Comparison of ENCODE assay signal across 8 mouse cellular contexts in the genomic region with DNA sequence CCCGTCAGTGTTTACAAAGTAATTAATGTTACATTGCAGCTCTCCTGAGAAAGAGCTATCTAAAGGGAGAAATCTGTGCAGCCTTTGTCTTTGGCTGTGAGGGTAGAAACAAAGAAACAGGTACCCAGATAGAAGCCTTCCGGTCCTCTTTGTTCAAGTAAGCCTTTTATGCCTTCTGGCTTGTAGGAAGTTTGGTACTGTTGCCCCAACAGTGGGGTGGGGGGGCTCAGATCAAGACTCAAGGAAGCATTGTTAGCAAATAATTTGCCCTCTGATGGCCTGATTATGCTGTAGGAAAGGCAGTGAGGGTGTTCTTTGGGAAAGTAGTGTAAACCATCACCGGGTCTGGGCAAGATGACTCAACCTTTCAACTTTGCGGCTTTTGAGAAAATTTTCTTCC. TPM values are rescaled to one million over a fixed set of nuclear protein-coding genes. Genes with fewer than 3 reads are reported as not detected.
DNase-seq lines count a peak whose midpoint lies in the region; ATAC-seq and TF ChIP-seq lines count a peak whose summit lies in the region.

No protein-coding gene starts in this region.

- peak overlapping the region; percentile 27; the same call in 1 of the 2 replicates for H3K27ac ChIP-seq in cerebellum, adult 2 months (ENCODE audit: insufficient read depth, low read length)
- 0 out of 2 replicates have a peak overlapping the region, but pooled peaks have one; percentile 88 for H3K27ac ChIP-seq in limb, embryonic 14.5 days (replicated peaks; ENCODE audit: low read depth, low read length)

- ATAC-seq in limb, embryonic 14.5 days (ENCODE audit: low FRiP score, low read depth): no peak

- H3K9ac ChIP-seq in limb, embryonic 14.5 days (ENCODE audit: low read depth, low read length, severe bottlenecking): peak overlapping the region; percentile 72

- 7% methylated on average over 4 of the region's 4 CpGs for WGBS in cerebellum, adult 2 months
- WGBS in limb, embryonic 14.5 days: 3% methylated on average over 4 of the region's 4 CpGs

- peak overlapping the region; percentile 84 for H3K4me2 ChIP-seq in limb, embryonic 14.5 days (replicated peaks; ENCODE audit: low read depth, low read length, severe bottlenecking)

- H3K4me1 ChIP-seq in cerebellum, adult 2 months (ENCODE audit: control insufficient read depth, insufficient read depth, low read length): peaks cover 28% of the 10 kb centered on the region
- peaks cover 35% of the 10 kb centered on the region for H3K4me1 ChIP-seq in limb, embryonic 14.5 days (ENCODE audit: control insufficient read depth, insufficient read depth, low read length)

- peaks cover 25% of the 10 kb centered on the region for H3K36me3 ChIP-seq in limb, embryonic 14.5 days (ENCODE audit: control insufficient read depth, insufficient read depth, low read length)

- peak overlapping the region; percentile 85 for H3K4me3 ChIP-seq in cerebellum, adult 2 months (replicated peaks; ENCODE audit: insufficient read depth, low read depth, low read length)
- H3K4me3 ChIP-seq in limb, embryonic 14.5 days (replicated peaks; ENCODE audit: low read length): peak overlapping the region; percentile 62

- H3K9me3 ChIP-seq in limb, embryonic 14.5 days (ENCODE audit: control insufficient read depth, low read length): no peaks in the 10 kb centered on the region

- TF ChIP-seq CTCF in cerebellum, adult 2 months (IDR thresholded peaks at IDR 0.05; ENCODE audit: borderline replicate concordance, insufficient read depth, low read depth, low read length): no peak

- peak in 1 of 2 experiments; percentile 27 for DNase-seq in cerebellum, adult 2 months
- no peak for DNase-seq in cerebellum, postnatal 4 days (ENCODE audit: low spot score in 2 of 2)
- DNase-seq in thymus, postnatal 25 days: peak; percentile 15
- no peak for DNase-seq in thymus, postnatal 36 days
- no peak for DNase-seq in limb, embryonic 14.5 days (ENCODE audit: low spot score)
- peak; percentile 41 for DNase-seq in thymus, postnatal 4 days
- no peak for DNase-seq in spleen, postnatal 14 days (ENCODE audit: low spot score in 2 of 2)
- DNase-seq in kidney, postnatal 10 days: no peak

- no peak for TF ChIP-seq POLR2A in cerebellum, adult 2 months (IDR thresholded peaks at IDR 0.05; ENCODE audit: borderline replicate concordance, insufficient read depth, low read length)
- no peak for TF ChIP-seq POLR2A in limb, embryonic 14.5 days (IDR thresholded peaks at IDR 0.05; ENCODE audit: borderline replicate concordance, extremely low read depth, insufficient read depth, insufficient read length)

- no peaks in the 10 kb centered on the region for H3K27me3 ChIP-seq in cerebellum, adult 2 months (ENCODE audit: control insufficient read depth, insufficient read depth, low read length)
- H3K27me3 ChIP-seq in limb, embryonic 14.5 days (ENCODE audit: control insufficient read depth, insufficient read depth, low read length): no peaks in the 10 kb centered on the region

RNA-seq across cellular contexts. Expression of a gene that starts 2.0 kb away (rescaled TPM):
- polyA plus RNA-seq in cerebellum, adult 2 months (2012; rRNA removed): 2,306 and 2,370 TPM in 2 replicates
- polyA plus RNA-seq in limb, embryonic 14.5 days (2012; rRNA removed): 826 and 988 TPM in 2 replicates
- polyA plus RNA-seq in limb, embryonic 14.5 days (2014; fragmentation: Nextera tagmentation; extraction: Ambion mirVana): 1,025 and 1,058 TPM in 2 replicates

RNA-seq across cellular contexts. Expression of a gene that starts 21.8 kb away (rescaled TPM):
- 2.6 and 3.0 TPM in 2 replicates for polyA plus RNA-seq in cerebellum, adult 2 months (2012; rRNA removed)
- 10.5 and 11.7 TPM in 2 replicates for polyA plus RNA-seq in limb, embryonic 14.5 days (2012; rRNA removed)
- polyA plus RNA-seq in limb, embryonic 14.5 days (2014; fragmentation: Nextera tagmentation; extraction: Ambion mirVana): 1.6 and 3.1 TPM in 2 replicates

RNA-seq across cellular contexts. Expression of a gene that starts 41.1 kb away (rescaled TPM):
- 174 and 176 TPM in 2 replicates for polyA plus RNA-seq in cerebellum, adult 2 months (2012; rRNA removed)
- 55.2 and 57.0 TPM in 2 replicates for polyA plus RNA-seq in limb, embryonic 14.5 days (2012; rRNA removed)
- polyA plus RNA-seq in limb, embryonic 14.5 days (2014; fragmentation: Nextera tagmentation; extraction: Ambion mirVana): 20.3 and 31.1 TPM in 2 replicates

Comparison
In these comparisons a context has a peak if more than half of its experiments do, and no peak if none do; other contexts are left out.
1. DNase-seq: peak in thymus, postnatal 25 days (single experiment) and thymus, postnatal 4 days (single experiment); none in cerebellum, postnatal 4 days (0 of 2), thymus, postnatal 36 days (0 of 2), limb, embryonic 14.5 days (single experiment), spleen, postnatal 14 days (0 of 2) and kidney, postnatal 10 days (single experiment).